Mouse (Mus musculus) urinary bladder, postnatal 25 days (tissue): ENCODE measurements around the gene Zfp827.

Experiments used
- DNase-seq: peaks from one replicate; pipeline ENCODE4 v3.0.0; 2022; ENCODE audit warnings: low spot score

The Zfp827 gene

DNA sequence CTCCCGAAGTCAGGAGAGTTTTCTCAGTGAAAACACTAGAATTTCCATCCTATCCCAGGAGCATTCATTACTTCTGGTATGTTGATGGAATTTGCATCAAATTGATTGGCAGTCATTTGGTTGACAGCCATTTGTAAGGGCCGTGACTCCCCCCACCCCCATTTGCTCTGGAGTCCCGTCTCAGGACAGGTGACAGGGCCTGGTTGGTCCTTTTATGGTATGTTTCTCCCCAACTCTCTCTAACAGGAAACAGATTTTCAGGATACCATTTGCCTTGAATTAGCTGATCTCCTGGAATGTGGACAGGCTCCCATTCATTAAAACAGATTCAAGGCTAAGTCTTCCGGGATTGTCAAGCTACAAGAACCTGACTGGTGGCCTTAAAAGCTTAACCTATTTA is 129.1 kb downstream of the Zfp827 start:
- DNase-seq = no peak

- DNase-seq = no peak
Observed at GRCm38 (mm10) chr8:79158357-79158756, 130.1 kb downstream of the Zfp827 start.

DNA sequence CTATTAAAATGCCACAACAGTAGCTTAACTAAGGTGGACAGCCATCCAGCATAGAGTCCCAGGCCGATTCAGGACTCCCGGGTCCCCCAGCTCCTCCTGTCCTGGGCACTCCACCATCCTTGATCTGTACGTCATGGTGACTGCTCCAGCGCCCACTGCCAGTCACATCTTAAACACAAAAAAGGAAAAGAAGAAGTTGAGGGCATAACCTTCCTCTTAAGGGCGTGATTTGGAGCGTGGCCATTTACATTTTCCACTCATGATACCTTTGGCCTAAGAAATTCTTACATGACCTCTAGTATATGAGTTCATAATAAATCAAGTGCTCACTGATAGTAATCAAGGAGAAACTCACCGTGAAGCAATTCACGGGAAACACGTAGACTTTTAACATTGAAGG is 131.2 kb downstream of the Zfp827 start:
- no peak for DNase-seq

GRCm38 (mm10) chr8:79160302-79160701 is 132.1 kb downstream of the Zfp827 start:
- no peak for DNase-seq

GRCm38 (mm10) chr8:79161172-79161778 is 133.0 kb downstream of the Zfp827 start:
- DNase-seq = no peak

GRCm38 (mm10) chr8:79162533-79163308 is 134.5 kb downstream of the Zfp827 start:
- DNase-seq = peak; percentile 72

DNA sequence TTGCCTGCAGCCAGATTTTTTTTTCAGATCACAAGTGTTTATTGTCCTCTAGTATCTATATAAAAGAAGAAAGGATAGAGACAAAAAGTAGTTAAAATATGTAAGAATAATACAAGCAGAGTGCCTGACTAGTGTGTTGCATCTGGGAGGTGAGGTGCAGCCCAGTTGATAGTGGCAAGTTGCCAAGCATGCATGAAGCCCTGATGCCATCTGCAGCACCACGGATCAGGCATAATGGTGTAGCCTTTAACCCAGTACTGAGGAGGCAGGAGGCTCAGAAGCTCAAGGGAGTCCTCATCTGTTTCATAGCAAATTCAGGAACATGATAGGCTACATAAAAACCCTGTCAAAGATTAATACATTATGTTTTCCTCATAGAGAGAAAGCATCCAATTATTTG is 136.1 kb downstream of the Zfp827 start:
- no peak for DNase-seq

DNA sequence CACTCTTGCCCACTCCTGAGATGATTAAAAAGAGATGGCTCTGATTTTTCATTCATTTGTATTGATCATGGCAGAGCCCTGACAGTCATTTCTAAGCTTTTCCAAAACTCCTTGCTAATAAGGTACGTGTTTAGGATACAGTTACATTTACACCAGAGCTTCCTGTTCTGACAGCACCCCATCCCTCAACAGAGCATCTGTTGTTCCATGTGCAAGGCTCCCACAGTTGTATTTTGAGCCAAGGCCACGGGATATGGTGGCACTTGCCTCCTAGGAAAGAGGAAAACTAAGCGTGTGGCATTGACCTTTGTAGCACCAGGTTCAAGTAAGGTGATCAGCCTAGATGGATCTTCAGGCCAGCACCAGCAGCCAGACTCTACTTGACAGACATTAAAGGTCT is 137.0 kb downstream of the Zfp827 start:
- DNase-seq = no peak

DNA sequence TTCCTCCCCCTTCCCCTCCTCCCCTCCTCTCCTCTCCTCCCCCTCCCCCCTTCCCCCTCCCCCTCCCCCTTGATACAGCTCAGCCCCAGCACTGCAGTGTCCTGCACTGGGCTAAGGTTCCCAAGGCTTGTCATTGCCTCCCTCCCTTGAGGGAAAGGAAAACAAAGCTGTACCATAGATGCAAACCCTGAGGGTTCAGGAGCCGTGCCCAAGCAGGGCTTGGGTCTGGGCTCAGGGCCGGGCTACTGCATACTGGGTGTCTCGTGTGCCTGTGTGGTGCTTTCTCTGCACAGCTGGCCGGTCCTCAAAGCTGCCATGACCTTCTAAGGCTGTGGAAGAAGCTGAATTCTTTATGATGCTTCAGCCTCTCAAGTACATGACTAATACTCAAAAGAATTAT is 145.4 kb downstream of the Zfp827 start:
- DNase-seq = no peak

- DNase-seq = no peak
Observed at GRCm38 (mm10) chr8:79175991-79176390, 147.8 kb downstream of the Zfp827 start.

DNA sequence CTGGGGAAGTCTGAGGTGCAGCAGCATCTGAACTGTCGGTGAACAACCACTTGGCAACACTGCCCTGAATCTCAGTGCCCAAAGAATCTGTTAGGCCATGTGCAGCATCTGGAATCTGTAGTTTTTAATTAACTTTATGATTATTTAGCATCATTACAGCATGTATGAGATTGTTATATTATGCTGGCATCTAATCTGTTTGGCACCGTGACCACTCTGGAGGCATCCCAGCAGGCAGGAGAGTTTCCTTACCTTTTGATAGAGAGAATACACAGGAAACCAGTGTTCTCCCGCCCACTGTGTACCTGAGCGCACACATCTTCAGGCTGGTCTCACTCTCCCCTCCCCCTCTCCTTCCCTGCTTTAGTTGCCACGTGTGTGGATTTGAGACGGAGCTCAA is 151.4 kb downstream of the Zfp827 start:
- no peak for DNase-seq

DNA sequence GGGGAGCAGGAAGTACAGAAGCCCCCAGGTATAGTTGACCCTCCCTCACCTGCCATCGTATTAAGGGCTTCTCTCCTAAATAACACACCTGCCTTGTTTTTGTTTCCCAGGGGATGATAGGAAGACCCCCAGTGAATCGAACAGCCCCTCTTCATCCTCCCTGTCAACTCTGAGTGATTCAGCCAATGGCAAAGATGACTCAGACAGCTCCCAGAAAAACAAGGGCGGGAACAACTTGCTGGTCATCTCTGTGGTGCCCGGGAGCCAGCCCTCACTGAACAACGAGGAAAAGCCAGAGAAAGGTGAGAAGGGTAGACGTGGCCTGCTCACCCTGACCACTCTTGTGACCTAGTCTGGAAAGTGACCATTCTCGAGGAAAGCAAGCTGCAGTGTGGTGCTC is 157.3 kb downstream of the Zfp827 start:
- DNase-seq = no peak

DNA sequence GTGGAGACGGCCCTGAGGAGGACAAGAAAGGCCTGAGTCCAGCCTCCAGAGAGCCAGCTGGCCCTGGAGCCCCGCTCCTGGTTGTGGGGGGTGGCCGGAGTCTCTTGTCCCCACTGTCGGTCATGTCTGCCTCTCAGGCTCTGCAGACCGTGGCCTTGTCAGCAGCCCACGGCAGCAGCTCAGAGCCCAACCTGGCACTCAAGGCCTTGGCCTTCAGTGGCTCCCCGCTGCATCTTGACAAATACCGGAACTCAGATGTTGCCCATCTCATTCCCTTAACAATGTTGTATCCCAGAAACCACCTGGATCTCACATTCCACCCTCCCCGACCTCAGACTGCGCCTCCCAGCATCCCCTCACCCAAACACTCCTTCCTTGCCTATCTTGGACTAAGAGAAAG is 161.8 kb downstream of the Zfp827 start:
- DNase-seq = no peak

DNA sequence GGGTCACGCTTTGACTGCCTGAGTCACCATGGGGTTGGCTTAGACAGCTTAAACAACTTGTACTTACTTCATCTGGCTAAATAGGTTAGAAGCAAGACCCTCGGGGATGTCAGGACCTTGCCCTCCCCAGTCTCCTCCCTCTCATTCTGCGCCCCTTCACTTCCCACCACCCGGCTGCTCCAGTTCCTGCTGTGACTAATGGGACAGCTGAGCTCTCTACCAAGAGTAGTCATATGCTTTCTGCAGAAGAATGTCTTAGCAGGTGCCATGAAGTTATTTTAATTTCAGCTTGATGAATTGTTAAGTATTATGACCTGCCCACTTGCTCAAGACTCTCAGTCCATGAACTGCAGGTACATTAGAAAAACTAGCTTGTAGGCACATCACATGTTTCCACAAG is 168.2 kb downstream of the Zfp827 start:
- no peak for DNase-seq

DNA sequence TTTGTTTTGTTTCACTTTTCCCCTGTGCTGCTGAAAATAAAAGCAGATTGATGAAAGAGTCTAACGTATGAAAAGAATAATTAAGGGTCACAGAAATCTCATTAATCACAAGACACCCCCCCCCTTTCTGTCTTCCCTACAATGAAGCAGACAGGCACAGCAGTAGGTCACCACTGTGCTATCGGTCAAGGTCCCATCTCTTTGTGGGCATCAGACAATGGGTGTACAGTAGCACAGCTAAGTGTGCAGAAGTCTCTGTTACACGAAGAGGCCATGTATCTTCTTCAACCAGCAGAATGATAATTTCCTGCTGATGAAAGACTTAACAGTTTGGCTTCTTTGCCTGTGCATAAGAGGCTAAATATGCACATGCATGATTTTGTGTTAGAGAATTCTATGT is 170.4 kb downstream of the Zfp827 start:
- no peak for DNase-seq

GRCm38 (mm10) chr8:79201446-79202147 is 173.4 kb downstream of the Zfp827 start:
- DNase-seq = no peak

DNA sequence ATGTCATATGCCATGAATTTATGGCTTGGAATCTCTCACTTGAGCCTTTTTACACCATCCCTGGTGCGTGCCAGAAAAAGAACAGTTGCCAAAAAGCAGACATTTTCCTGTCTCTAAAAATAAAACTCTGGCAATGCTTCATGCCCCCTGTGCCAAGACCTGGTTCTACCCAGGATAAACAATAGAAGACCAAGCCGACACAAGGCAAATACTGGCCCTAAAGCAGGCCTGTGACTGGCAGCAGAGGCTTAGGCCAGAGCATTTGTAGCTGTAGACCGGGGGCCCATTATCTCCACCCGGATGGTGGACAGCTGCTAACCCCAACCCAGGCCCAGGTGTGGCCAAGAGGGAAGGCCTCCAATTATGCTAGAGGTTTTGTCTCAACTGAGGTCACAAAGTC is 178.7 kb downstream of the Zfp827 start:
- no peak for DNase-seq

DNA sequence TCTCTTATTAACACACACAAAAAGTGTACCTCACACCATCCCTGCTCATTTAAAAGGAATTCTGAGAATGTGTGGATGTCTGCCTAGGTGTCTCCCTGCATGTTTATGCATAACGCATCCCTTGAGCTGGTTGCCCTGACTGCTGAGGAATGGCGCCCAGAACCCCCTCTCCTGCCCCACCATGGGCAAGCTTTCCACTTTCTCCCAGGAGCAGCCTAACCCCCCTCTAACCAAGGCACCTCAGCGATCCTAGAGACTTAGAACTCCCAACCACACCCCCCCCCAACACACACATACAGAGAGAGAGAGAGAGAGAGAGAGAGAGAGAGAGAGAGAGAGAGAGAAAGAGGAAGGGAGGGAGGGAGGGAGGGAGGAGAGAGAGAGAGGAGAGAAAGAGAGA is 179.9 kb downstream of the Zfp827 start:
- no peak for DNase-seq

GRCm38 (mm10) chr8:79208691-79209640 is 180.7 kb downstream of the Zfp827 start:
- DNase-seq = no peak

DNA sequence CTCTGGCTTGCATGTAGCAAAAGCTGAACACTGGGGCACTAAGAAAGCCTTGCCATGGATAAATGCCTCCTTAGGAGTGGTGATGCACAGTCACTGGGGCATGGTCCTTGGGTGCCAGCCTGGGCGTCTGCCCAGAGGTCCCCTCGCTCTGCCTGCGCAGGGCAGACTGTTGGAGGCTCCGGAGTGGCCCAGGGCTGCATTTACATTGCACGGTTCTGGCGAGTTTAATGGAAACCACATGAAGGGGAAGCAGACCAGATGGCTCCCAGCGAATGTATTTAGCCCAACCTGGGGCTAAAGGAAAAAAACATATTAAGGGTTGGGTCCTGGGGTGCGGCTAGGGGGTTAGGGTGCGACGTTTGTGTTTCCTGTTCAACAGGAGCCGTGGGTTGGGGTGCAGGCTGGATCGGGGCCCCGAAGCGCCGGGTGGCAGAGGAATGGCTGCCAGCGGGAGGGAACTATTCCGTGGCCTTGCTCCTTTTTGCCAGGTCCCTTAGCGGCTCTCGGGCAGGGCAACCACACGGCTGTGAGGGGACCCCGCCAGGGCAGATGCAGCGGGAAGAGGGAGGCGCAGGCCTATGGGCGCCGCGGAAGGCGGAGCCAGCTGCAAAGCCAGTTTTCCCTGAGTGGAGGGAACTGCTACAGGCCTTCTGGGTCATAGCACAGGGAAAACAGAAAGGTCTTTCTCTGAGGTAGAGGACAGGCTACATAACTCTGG is 181.6 kb downstream of the Zfp827 start:
- peak; percentile 23 for DNase-seq

- DNase-seq = no peak
Observed at GRCm38 (mm10) chr8:79211630-79212029, 183.4 kb downstream of the Zfp827 start.
